Mouse (Mus musculus) C2C12 (cell line): ENCODE measurements around the gene Mblac2. TPM values are rescaled to one million over a fixed set of nuclear protein-coding genes. Genes with fewer than 3 reads are reported as not detected.
"Not testable (repeated sequence)": the region's sequence is repeated elsewhere in the genome, so short reads cannot be mapped to it uniquely, and the experiment has no call there.

Experiments
- H3K27me3 ChIP-seq: one replicate; pipeline ENCODE4 v1.6.1; 2011; ENCODE audit not compliant: control insufficient read depth, insufficient read depth, insufficient read length
- H3K36me3 ChIP-seq: one replicate; pipeline ENCODE4 v1.6.1; 2011; ENCODE audit not compliant: control insufficient read depth, insufficient read depth
- H3K4me3 ChIP-seq: one replicate; pipeline ENCODE4 v1.5.1; 2011; ENCODE audit warnings: mild to moderate bottlenecking, control low read depth; ENCODE audit not compliant: poor library complexity, insufficient read depth, severe bottlenecking
- H3K79me2 ChIP-seq: one replicate; pipeline ENCODE4 v1.6.1; 2011; ENCODE audit not compliant: control insufficient read depth, insufficient read depth
- H3K79me3 ChIP-seq: one replicate; pipeline ENCODE4 v1.6.1; 2011; ENCODE audit warnings: low read depth, control low read depth
- H3ac ChIP-seq: one replicate; pipeline ENCODE3; 2011; ENCODE audit warnings: low read depth; ENCODE audit not compliant: control insufficient read depth, insufficient read length
- CEBPB ChIP-seq: IDR thresholded peaks from one replicate; pipeline ENCODE4 v1.6.1; 2011; ENCODE audit warnings: low read depth, mild to moderate bottlenecking, control low read depth, moderate library complexity
- CTCF ChIP-seq: IDR thresholded peaks from one replicate; pipeline ENCODE4 v1.5.1; 2011; ENCODE audit not compliant: control insufficient read depth, insufficient read depth, insufficient read length
- FOSL1 ChIP-seq: IDR thresholded peaks from one replicate; pipeline ENCODE4 v1.8.0; 2011; ENCODE audit warnings: mild to moderate bottlenecking, low read length; ENCODE audit not compliant: poor library complexity, insufficient read depth, severe bottlenecking
- MAX ChIP-seq: IDR thresholded peaks from one replicate; pipeline ENCODE4 v1.6.1; 2011; ENCODE audit warnings: mild to moderate bottlenecking, control low read depth
- MYOD1 ChIP-seq: IDR thresholded peaks from one replicate; pipeline ENCODE4 v1.6.1; 2011; ENCODE audit warnings: low read depth; ENCODE audit not compliant: control insufficient read depth, insufficient read length
- MYOG ChIP-seq: IDR thresholded peaks from one replicate; pipeline ENCODE4 v1.6.1; 2011; ENCODE audit not compliant: control insufficient read depth, insufficient read length; ENCODE audit errors: extremely low read depth
- USF1 ChIP-seq: IDR thresholded peaks from one replicate; pipeline ENCODE4 v1.6.1; 2011; ENCODE audit warnings: low read depth, mild to moderate bottlenecking, control low read depth, moderate library complexity
- polyA plus RNA-seq: library from polyadenylated mRNA; unstranded; fragments of >200 nt; fragmentation: generic; extraction: Trizol; gene quantifications from one replicate; pipeline ENCODE4 v1.2.1, GENCODE M21; 2012; ENCODE audit warnings: missing spikeins

Mblac2 gene
- polyA plus RNA-seq, 1 experiment: 1.2 TPM

DNA sequence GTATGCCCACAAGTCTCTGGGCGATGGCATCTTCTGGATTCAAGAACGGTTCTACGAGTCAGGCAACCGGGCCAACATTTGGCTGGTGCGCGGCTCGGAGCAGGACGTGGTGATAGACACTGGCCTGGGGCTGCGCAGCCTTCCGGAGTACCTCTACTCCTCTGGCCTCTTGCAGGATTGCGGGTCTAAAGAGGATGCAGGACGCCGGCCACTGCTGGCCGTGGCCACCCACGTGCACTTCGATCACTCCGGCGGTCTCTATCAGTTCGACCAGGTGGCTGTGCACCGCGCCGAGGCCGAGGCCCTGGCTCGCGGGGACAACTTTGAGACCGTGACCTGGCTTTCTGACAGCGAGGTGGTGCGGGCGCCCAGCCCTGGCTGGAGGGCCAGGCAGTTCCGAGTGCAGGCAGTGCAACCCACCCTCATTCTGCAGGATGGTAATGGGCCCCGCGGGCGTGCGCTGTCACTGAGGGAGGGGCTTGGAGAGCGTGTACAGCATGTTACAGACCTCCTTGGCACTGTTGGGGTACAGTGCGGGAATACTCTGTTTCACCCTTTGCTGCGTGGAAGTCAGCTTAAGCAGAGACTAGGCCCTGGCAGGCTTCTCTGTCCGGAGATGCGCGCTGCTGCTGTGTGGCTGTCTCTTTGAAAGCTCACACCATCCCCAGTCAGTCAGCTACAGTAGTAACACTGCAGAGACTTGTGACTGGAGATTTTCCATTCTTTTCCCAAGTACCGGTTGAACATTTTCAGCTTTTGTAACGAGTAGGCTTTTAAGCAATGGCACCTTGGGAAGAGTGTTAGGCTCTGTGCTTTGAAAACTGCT, 618 bp downstream of the Mblac2 start:
- Histone ChIP-seq H3K79me3 (peaks cover 28% of the 10 kb centered on the region), H3K4me3 (peak overlapping the region; percentile 59), H3ac (peak overlapping the region; percentile 75), H3K27me3 (no peaks in the 10 kb centered on the region), H3K79me2 (peaks cover 48% of the 10 kb centered on the region), H3K36me3 (no peaks in the 10 kb centered on the region)
- TF ChIP-seq FOSL1: no peak

DNA sequence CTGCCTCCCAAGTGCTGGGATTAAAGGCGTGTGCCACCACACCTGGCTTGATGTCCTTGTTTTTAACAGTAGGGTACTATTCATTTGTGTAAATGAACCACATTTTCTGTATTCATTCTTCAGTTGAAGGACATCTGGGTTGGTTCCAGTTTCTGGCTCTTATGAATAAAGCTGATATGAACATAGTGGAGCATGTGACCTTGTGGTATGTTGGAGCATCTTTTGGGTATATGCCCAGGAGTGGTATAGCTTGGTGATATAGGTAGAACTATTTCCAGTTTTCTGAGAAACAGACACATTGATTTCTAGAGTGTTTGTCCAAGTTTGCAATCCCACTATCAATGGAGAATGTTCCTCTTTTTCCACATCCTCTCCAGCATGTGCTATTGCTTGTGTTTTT, 2.8 kb downstream of the Mblac2 start:
- peaks cover 10% of the 10 kb centered on the region for H3K79me3 ChIP-seq
- peaks cover 26% of the 10 kb centered on the region for H3K79me2 ChIP-seq
- TF ChIP-seq MYOD1 (no peak), CEBPB (no peak), FOSL1 (no peak), CTCF (no peak), USF1 (no peak), MYOG (no peak), MAX (no peak)
- H3K36me3 ChIP-seq: no peaks in the 10 kb centered on the region
- H3ac ChIP-seq: no peak overlapping the region
- H3K4me3 ChIP-seq: no peak overlapping the region
- H3K27me3 ChIP-seq: no peaks in the 10 kb centered on the region

DNA sequence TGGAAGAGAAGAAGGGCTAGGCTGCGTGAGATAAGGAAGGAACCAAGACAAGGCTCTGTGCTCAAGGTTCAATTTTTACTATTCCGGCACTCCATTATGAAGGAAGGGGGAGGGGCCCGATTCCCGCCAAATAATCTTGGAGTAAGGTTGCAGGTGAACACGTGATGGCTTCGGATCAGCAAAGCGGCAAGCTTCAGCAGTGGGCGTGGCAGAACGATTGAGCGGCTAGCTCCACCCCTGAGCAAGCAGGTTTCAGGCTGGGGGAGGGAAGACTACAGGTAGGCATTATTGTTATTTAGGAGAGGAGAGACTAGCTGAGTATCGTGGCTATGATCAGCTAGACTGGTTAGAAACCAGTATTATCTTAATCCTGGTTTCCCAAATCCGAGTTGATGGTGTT, 17.0 kb downstream of the Mblac2 start:
- H3K79me2 ChIP-seq, H3K4me3 ChIP-seq, H3K27me3 ChIP-seq, H3K79me3 ChIP-seq, H3K36me3 ChIP-seq, H3ac ChIP-seq: not testable (repeated sequence)

DNA sequence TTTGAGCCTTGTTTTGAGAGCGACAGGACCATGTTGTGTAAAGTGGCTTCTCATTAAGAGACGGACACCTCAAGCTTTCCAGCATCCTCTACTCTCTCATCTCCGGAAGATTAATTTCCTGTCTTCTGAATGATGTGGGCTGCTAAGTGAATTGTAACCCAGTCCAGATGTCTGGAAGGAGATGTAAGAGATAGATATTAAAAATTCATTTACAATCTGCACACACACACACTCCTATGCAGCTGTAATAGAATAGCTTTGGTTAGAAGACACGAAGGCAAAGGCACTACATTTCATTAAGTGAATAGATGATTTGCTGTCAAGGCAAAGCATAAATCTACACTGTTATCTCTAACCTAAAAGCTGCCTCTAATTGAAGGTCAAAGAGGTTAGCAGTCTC, 18.0 kb downstream of the Mblac2 start:
- H3K79me2 ChIP-seq: no peaks in the 10 kb centered on the region
- H3ac ChIP-seq: no peak overlapping the region
- TF ChIP-seq MYOD1 (no peak), USF1 (no peak), MAX (no peak), CEBPB (no peak), CTCF (no peak), FOSL1 (no peak), MYOG (no peak)

DNA sequence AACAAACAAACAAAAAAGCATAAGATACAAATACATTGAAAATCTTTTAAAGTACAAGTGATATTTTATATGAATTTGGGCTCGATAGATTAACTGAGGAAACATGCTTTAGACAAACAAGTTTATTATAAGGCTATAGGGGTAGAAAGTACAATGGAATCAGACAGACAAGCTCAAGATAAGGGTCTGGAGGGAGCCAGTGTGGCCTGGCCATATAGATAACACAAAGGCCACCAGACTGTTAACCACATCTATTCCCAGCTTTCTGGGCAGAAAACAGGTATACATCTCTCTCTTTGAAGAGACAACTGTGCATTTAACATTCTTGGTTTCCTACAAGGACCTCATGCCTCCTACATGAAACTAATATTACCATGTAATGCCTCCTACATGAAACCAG, 19.2 kb downstream of the Mblac2 start:
- H3K79me2 ChIP-seq: no peaks in the 10 kb centered on the region
- TF ChIP-seq USF1 (no peak), MYOG (no peak), CTCF (no peak), CEBPB (no peak), FOSL1 (no peak), MAX (no peak), MYOD1 (no peak)
- H3K79me3 ChIP-seq: no peaks in the 10 kb centered on the region
- no peak overlapping the region for H3K4me3 ChIP-seq
- no peak overlapping the region for H3ac ChIP-seq
- H3K27me3 ChIP-seq: no peaks in the 10 kb centered on the region
- H3K36me3 ChIP-seq: no peaks in the 10 kb centered on the region

More for the DNA sequence above, 18.0 kb downstream of the Mblac2 start:
- no peaks in the 10 kb centered on the region for H3K79me3 ChIP-seq
- no peaks in the 10 kb centered on the region for H3K27me3 ChIP-seq
- H3K4me3 ChIP-seq: no peak overlapping the region
- no peaks in the 10 kb centered on the region for H3K36me3 ChIP-seq

DNA sequence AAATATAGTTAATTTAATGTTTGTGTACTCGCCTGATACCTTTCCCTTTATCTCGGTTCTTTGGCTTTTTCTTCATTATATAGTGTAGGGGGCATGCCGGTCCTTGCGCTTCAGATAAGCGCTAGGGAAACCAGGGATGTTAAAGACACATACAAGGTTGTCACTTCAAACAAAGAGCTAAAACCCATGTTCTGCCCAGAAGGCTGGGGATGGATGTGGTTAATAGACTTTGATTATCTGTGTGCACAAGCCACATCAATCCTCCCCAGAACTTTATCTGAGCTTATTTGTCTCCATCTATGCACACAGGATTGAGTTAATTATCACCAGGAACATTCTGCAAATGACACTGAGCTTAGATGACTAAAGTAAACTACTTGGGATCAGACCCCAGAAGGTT, 25.5 kb downstream of the Mblac2 start:
- TF ChIP-seq MYOD1: no peak
- Histone ChIP-seq H3K79me3 (no peaks in the 10 kb centered on the region), H3K27me3 (no peaks in the 10 kb centered on the region), H3K4me3 (no peak overlapping the region), H3ac (no peak overlapping the region), H3K79me2 (no peaks in the 10 kb centered on the region), H3K36me3 (no peaks in the 10 kb centered on the region)
